Mouse (Mus musculus): ENCODE results near the gene Lrch3.

Gene Lrch3

DNA sequence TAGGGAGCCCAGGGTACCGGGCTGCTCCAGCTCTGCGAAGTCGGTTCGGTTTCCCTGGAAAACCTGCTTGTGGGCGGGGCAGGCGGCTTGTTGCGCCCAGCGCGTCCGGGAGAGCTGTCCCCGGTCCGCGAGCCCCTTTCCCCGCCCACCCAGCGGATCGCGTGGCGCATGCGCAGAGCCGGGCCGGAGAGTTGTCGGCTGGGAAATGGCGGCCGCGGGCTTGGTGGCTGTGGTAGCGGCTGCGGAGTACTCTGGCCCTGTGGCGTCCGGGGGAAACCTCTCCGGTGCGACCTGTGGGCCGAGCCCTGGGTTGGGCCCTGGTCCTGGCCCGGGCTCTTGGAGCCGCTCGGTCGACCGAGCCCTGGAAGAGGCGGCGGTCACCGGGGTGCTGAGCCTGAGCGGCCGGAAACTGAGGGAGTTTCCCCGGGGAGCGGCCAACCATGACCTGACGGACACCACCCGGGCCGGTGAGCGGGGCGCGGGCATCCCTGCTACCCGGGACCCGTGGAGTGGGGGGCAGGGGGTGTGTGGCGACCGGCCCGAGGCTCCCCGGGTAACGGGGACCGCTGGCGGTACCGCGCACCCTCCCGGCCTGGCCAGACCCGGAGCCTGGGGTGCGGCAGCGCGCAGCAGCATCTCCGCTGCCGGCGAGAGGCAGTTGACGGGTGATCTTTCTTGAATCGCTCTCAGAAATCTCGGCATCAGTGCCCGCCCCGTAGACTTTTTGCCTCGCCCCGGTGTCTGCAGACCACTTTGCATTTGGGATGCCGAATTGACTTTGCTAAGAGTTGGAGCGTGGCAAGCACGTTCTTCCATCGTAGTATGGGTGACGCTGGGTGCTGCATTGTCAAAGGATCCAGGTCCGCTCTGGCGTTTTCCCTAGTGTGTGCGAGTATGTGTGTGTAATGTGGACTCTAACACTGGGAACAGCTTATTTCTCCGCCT, at the start of gene Lrch3:
Gene Lrch3, plus strand, starts transcription at position 164 of the 945 bp plus-strand sequence.
- peak; percentile 95 for DNase-seq (ENCODE audit: low read depth)

- no peak for DNase-seq (ENCODE audit: low read depth)
Observed at GRCm38 (mm10) chr16:32865401-32865800, 48.5 kb upstream of the Lrch3 start.

DNA sequence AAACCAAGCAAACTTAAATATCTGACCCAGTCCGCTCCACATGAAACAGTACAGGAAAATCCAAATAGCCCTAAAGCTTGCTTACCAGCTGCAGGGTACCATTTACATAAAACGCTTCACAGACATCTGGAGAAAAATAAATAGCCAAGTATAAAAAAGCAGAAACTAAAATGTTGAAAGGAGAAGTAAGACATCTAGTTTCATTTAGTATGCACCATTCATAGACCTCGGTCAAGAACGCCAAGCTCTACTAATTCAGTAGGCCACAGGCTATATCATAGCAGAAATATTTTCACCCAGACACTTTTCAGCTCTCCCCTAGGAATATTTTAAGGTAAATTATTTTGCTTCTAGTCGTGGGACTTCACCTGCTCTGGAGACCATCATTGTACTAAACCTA, 47.2 kb upstream of the Lrch3 start:
- no peak for DNase-seq (ENCODE audit: low read depth)

DNA sequence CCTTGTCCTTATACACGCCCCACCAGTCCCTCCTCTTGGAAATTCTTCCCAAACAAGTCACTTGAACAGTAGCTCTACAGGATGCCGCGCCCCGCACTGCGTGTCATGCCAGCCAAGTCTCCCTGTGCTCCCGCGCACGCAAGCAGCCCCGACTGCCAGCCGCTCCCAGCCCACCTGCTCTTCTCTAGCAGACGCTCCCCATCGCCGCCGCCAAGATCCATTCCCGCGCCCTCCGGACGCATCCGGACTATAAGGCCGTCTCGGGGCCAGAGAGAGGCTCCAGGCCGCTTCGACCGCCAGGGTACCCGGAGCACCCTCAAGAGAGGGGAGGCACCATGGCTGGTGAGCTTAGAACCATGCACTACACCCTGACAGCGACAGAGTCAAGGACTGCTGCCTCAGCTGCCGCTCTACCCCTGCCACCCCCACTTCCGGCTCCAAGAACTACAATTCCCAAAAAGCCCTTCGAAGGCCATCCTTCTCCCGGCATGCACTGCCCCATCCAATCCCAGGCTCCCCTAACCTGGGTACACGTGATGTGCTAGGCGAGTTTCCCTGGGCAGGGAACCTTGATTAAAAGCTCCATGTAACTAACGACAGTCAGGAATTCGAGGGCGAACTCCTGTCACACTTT, 45.9 kb upstream of the Lrch3 start:
- peak; percentile 92 for DNase-seq (ENCODE audit: low read depth)

- no peak for DNase-seq (ENCODE audit: low read depth)
Observed at GRCm38 (mm10) chr16:32870231-32870630, 43.7 kb upstream of the Lrch3 start.

DNA sequence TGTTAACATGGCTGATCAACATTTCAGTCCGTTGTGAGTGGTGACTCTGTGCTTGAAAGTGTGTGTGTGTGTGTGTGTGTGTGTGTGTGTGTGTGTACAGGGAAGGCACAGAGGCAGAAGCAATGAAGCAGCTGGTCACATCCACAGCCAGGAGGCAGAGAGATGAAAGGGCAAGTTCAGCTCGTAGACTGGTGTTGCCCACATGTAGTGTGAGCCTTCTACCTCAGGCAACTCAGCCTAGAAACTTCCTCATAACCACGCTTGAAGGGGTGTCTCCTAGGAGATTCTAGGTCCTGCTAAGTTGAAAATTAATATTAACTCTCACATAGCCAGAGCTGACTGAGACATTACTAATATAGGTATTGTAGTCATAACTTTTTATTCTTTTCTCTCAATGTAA, 40.5 kb upstream of the Lrch3 start:
- no peak for DNase-seq (ENCODE audit: low read depth)

DNA sequence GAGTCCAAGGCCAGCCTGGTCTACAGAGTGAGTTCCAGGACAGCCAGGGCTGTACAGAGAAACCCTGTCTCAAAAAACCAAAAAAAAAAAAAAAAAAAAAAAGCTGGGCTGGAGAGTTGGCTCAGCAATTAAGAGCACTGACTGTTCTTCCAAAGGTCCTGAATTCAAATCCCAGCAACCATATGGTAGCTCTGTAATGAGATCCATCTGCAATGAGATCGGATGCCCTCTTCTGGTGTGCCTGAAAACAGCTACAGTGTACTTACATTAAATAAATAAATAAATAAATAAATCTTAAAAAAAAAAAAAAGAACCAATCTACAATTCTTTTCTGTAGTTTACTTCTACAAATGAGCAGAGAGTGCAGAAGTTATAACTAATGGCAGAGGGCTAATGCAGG, 38.6 kb upstream of the Lrch3 start:
- DNase-seq (ENCODE audit: low read depth), result peak; percentile 59

DNA sequence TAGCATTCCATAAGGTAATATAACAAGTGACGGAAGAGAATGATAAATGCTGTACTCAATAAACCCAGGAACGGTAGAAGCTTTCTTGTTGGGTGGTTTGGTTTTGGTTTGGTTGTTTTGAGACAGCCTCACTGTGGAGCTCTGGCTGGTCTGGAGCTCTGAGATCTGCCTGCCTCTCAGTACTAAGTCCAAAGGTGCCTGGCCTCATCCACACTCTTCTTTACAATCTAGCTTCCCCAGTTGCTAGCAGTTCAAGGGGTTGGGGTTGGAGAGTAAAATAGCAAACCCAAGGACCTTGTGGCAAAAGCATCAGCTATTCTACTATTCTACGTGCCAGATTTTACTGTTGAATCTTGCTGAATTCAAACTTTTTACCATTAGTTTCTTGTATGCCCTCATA, 38.1 kb upstream of the Lrch3 start:
- no peak for DNase-seq (ENCODE audit: low read depth)

- DNase-seq (ENCODE audit: low read depth), result no peak
Observed at GRCm38 (mm10) chr16:32876831-32877230, 37.1 kb upstream of the Lrch3 start.

GRCm38 (mm10) chr16:32877343-32878156, 36.4 kb upstream of the Lrch3 start, which contains the start of the genes Fyttd1 and Rubcn:
Fyttd1 (plus strand) TSS chr16:32877500.
Rubcn (minus strand) TSS chr16:32877766.
- peak; percentile 99 for DNase-seq (ENCODE audit: low read depth)

- DNase-seq (ENCODE audit: low read depth), result peak; percentile 53
Observed at GRCm38 (mm10) chr16:32878157-32878598, 35.7 kb upstream of the Lrch3 start.

DNA sequence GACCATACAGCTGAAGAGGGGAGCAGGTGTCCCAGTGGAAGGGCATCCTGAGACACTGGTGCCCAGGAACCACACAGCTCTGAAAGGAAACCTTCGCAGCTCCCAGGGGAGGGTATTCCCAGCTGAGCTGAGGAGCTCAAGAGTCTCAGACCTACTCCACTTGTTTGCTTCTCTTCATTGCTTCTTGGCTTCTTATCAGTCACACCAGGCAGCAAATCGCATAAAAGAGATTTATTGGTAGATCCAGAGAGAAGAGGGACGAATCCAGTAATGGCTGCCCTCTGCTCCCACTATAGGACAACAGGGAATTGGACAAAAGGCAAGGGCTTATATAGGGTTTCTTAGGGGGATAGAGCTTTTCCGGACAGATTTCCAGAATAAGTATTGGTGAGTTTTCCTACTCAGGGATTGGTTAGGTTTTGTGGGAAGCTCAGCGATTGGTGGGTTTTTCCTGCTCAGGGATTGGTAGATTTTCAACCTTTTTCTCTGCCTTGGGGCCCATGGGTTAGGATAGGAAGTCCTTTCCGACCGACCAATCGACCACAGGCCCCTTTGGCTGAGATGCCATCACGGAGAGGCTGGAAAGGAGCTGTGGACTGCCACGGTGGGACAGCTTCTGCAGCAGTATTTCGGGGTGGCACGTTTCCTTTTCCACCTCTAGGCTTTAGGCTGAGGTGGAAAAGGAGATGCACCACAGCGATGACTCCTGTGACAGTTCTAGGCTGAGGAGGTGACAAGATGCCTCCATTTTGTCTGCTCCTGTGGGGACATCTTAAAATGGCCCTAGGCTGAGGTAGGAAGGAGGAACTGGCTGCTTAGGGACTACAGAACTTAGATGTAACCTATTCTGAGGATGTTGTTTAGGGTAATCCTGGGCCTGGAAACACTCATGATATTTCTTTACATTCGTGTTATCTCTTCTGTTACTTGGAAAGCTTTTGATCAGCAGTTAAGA, 34.7 kb upstream of the Lrch3 start:
- peak; percentile 39 for DNase-seq (ENCODE audit: low read depth)

DNA sequence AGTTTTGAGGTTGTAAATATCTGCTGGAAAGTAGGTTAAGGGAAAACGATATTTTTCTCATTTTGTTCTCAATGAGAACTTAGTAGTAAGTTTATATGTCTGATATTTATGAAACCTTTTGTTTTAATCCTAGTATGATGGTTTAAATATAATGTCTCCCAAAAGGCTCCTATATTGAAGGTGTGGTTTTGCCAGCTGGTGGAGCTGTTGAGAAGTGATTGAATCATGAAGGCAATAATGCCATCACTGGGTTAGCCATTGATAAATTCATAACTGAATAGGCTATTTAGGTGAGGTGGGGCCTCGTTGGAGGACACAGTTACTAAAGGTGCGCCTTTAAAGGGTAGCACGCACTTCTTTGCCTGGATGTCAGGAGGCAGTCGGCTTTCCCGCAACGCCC, 32.4 kb upstream of the Lrch3 start:
- peak; percentile 31 for DNase-seq (ENCODE audit: low read depth)

GRCm38 (mm10) chr16:32887996-32888395, 25.9 kb upstream of the Lrch3 start:
- DNase-seq (ENCODE audit: low read depth), result peak; percentile 59

DNA sequence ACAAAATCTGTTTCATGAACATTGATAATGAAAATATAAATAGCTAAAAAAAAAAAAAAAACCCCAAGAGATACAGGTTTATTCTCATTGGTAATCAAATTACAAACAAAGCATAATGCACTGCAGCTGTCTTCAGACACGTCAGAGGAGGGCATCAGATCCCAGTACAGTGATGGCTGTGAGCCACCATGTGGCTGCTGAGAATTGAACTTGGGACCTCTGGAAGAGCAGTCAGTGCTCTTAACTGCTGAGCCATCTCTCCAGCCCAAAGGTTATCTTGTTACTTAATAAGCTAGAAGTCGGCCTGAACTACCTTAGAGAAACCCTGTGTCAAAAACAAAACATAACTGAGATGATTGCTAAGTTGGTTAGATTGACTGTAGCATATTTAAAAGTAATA, 24.0 kb upstream of the Lrch3 start:
- DNase-seq (ENCODE audit: low read depth), result no peak

GRCm38 (mm10) chr16:32896126-32896525, 17.8 kb upstream of the Lrch3 start:
- DNase-seq (ENCODE audit: low read depth), result no peak

GRCm38 (mm10) chr16:32901360-32902050, 12.4 kb upstream of the Lrch3 start:
- no peak for DNase-seq (ENCODE audit: low read depth)

- no peak for DNase-seq (ENCODE audit: low read depth)
Observed at GRCm38 (mm10) chr16:32902051-32902428, 11.9 kb upstream of the Lrch3 start.

DNA sequence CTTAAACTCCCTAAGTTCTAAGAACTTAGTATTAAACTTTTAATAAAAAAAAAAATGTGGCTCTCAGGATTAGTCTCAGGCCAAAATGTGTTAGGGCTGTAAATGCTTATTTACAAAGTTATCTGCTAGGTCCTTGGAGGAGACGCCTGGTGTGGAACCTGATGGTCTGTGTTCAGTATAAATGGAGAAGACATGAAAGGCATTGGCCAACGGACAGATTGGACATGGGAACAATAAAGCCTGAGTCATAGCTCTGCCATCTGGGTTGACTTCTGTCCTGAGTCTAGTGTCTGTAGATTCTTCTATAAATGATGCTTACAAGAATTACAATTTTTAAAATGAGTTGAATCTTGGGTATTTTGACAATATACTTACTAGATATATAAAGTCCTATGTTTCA, 7.7 kb upstream of the Lrch3 start:
- no peak for DNase-seq (ENCODE audit: low read depth)

- no peak for DNase-seq (ENCODE audit: low read depth)
Observed at GRCm38 (mm10) chr16:32906727-32907126, 7.2 kb upstream of the Lrch3 start.

DNA sequence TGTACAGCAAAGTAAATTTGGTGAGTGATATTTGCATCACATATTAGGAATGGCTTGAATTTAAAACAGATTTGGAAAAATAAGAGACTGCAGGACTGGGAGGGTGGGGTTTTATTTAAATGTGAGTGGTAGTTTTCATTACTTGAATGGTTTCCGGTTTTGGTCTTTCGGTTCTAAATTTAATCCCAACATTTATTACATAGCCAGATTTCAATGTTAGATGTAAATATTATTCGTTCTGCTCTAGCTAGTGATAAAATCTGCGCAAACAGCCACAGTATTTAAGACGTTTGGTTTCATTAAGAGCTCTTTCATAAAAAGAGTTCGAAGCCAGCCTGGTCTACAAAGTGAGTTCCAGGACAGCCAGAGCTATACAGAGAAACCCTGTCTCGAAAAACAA, 688 bp upstream of the Lrch3 start:
- DNase-seq (ENCODE audit: low read depth), result no peak

Measured in NIH3T3 (cell line).